Mouse (Mus musculus): ENCODE measurements around the gene Il1r1. TPM values are rescaled to one million over a fixed set of nuclear protein-coding genes. Genes with fewer than 3 reads are reported as not detected.

Gene Il1r1
- total and polyA plus RNA-seq, 2 experiments from 2014 or later: 0.49 to 0.71 TPM

DNA sequence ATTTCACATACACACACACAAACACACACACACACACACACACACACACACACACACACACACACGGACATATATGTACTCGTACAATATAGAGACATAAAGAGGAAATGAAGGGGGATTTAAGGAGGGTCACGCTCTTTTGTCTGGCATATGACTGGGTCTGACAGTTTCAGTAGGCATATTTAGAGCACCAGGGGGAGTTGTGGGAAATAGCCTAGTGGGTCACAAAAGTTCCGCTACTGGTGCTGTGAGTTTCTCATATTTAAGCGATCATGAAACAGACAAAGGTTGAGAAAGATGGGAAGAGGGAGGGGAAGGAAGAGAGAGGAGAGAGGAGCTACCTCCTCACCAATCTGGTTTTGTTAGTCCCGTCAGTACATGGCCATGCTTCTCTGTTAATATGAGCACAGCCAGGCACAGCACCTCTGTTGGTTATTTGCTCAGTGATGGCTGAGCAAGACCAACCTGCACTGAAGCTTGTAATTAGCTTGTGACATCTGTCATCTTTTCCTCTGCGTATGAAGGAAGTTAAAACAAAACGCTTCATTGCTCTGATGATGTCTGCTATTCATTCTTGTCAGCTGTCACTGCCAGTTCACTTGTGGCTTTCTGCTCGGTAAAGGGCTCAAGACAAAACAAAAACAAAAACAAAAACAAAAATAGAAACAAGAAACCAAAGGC is 37.7 kb downstream of the Il1r1 start:
- Histone ChIP-seq H3K27me3 (ENCODE audit: insufficient read depth, low read length) (no peaks in the 10 kb centered on the region), H3K9me3 (ENCODE audit: low read length) (no peaks in the 10 kb centered on the region), H3K9ac (replicated peaks; ENCODE audit: low read length, poor library complexity, severe bottlenecking) (no peak overlapping the region), H3K36me3 (ENCODE audit: insufficient read depth, low read length) (no peaks in the 10 kb centered on the region), H3K4me1 (ENCODE audit: insufficient read depth, low read length) (peaks cover 6% of the 10 kb centered on the region; the same call in 1 of the 2 replicates), H3K4me3 (ENCODE audit: low read depth, low read length) (no peak overlapping the region), H3K27ac (ENCODE audit: low read depth, low read length) (no peak overlapping the region), H3K4me2 (ENCODE audit: low read depth, low read length, poor library complexity, severe bottlenecking) (no peak overlapping the region)
- DNase-seq (ENCODE audit: low spot score) (peak; percentile 55), ATAC-seq (ENCODE audit: low FRiP score) (no peak)
- WGBS: 85% methylated on average over 9 of the region's 9 CpGs
- TF ChIP-seq CTCF (IDR thresholded peaks at IDR 0.05): no peak

DNA sequence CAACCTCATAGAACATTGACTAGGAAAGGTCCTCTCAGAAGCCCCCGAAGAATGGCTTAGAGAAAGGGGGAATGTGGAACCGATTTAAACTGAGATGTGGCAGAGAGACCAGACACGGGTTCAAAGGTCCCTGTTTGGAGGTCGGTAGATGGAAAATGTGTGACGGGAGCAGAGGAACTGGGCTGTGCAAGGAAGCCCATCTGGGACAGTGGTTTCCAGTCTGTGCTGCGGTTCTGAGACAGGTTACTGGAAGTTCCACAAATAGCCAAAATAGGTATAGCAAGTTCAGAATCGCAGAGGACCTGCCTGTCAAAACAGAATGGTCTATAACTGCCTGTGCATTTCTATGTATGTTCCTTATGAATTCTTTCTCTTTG is 38.2 kb downstream of the Il1r1 start:
- DNase-seq (ENCODE audit: low spot score): no peak
- no peak for TF ChIP-seq CTCF (IDR thresholded peaks at IDR 0.05)
- Histone ChIP-seq H3K4me2 (ENCODE audit: low read depth, low read length, poor library complexity, severe bottlenecking) (no peak overlapping the region), H3K4me3 (ENCODE audit: low read depth, low read length) (no peak overlapping the region), H3K36me3 (ENCODE audit: insufficient read depth, low read length) (no peaks in the 10 kb centered on the region), H3K27ac (ENCODE audit: low read depth, low read length) (no peak overlapping the region), H3K4me1 (ENCODE audit: insufficient read depth, low read length) (peaks cover 6% of the 10 kb centered on the region; the same call in 1 of the 2 replicates), H3K27me3 (ENCODE audit: insufficient read depth, low read length) (no peaks in the 10 kb centered on the region), H3K9ac (replicated peaks; ENCODE audit: low read length, poor library complexity, severe bottlenecking) (no peak overlapping the region), H3K9me3 (ENCODE audit: low read length) (no peaks in the 10 kb centered on the region)
- ATAC-seq (ENCODE audit: low FRiP score): no peak
- WGBS: 86% methylated on average over 7 of the region's 7 CpGs

DNA sequence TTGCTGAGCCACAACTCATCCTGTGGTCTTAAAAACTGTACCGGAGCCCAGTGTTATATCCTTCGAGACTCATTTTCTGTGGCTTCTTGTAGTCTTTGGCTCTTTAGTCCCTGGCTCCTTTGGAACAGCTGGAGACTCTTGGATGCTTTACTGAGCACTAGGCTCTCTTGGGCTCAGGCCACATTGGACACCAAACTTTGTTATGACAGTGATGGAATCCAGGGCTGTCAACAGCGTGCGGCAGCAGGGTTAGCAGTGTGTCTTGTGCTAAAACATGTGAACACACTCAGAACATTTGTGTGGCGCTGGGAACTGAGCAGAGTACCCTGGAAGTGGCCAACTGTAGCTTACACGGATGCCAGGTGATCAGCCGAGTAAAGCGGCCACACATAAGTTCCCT is 38.8 kb downstream of the Il1r1 start:
- Histone ChIP-seq H3K4me1 (ENCODE audit: insufficient read depth, low read length) (peaks cover 6% of the 10 kb centered on the region; the same call in 1 of the 2 replicates), H3K27ac (ENCODE audit: low read depth, low read length) (no peak overlapping the region), H3K4me3 (ENCODE audit: low read depth, low read length) (no peak overlapping the region), H3K9ac (replicated peaks; ENCODE audit: low read length, poor library complexity, severe bottlenecking) (no peak overlapping the region), H3K27me3 (ENCODE audit: insufficient read depth, low read length) (no peaks in the 10 kb centered on the region), H3K36me3 (ENCODE audit: insufficient read depth, low read length) (no peaks in the 10 kb centered on the region), H3K9me3 (ENCODE audit: low read length) (no peaks in the 10 kb centered on the region), H3K4me2 (ENCODE audit: low read depth, low read length, poor library complexity, severe bottlenecking) (no peak overlapping the region)
- DNase-seq (ENCODE audit: low spot score) (no peak), ATAC-seq (ENCODE audit: low FRiP score) (no peak)
- TF ChIP-seq CTCF (IDR thresholded peaks at IDR 0.05): no peak
- WGBS: 95% methylated on average over 8 of the region's 8 CpGs

DNA sequence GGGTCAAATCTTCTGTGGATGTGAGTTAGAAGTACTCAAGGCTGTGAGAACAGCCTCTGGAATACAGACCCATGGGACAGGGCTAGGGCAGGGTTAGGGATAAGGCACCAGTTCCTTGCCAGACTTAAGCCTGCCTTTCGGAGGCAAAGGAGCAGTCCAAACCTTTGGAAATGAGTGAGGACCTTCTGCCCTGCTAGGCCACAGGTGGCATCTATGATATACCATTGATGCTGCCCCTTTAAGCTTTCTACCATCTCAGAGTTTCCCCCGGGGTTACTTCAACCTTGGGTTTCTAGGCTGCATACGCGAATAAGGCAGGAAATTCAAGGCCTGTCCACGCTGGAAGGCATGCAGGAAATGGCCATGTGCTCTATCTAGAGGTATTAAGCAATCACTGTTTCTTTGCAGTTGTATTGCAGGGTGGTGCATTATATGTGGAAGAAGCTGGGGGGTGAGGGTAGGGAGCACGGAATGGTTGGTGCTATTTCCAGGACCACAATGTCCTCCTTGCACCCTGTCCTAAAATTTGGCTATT is 40.5 kb downstream of the Il1r1 start:
- no peak overlapping the region for H3K9ac ChIP-seq (replicated peaks; ENCODE audit: low read length, poor library complexity, severe bottlenecking)
- ATAC-seq (ENCODE audit: low FRiP score) (no peak), DNase-seq (ENCODE audit: low spot score) (no peak)
- 86% methylated on average over 6 of the region's 6 CpGs for WGBS
- no peaks in the 10 kb centered on the region for H3K9me3 ChIP-seq (ENCODE audit: low read length)
- no peak overlapping the region for H3K27ac ChIP-seq (ENCODE audit: low read depth, low read length)
- H3K4me2 ChIP-seq (ENCODE audit: low read depth, low read length, poor library complexity, severe bottlenecking): no peak overlapping the region
- no peaks in the 10 kb centered on the region for H3K27me3 ChIP-seq (ENCODE audit: insufficient read depth, low read length)
- H3K4me3 ChIP-seq (ENCODE audit: low read depth, low read length): no peak overlapping the region
- H3K4me1 ChIP-seq (ENCODE audit: insufficient read depth, low read length): peaks cover 6% of the 10 kb centered on the region; the same call in 1 of the 2 replicates
- H3K36me3 ChIP-seq (ENCODE audit: insufficient read depth, low read length): no peaks in the 10 kb centered on the region
- TF ChIP-seq CTCF (IDR thresholded peaks at IDR 0.05): no peak

DNA sequence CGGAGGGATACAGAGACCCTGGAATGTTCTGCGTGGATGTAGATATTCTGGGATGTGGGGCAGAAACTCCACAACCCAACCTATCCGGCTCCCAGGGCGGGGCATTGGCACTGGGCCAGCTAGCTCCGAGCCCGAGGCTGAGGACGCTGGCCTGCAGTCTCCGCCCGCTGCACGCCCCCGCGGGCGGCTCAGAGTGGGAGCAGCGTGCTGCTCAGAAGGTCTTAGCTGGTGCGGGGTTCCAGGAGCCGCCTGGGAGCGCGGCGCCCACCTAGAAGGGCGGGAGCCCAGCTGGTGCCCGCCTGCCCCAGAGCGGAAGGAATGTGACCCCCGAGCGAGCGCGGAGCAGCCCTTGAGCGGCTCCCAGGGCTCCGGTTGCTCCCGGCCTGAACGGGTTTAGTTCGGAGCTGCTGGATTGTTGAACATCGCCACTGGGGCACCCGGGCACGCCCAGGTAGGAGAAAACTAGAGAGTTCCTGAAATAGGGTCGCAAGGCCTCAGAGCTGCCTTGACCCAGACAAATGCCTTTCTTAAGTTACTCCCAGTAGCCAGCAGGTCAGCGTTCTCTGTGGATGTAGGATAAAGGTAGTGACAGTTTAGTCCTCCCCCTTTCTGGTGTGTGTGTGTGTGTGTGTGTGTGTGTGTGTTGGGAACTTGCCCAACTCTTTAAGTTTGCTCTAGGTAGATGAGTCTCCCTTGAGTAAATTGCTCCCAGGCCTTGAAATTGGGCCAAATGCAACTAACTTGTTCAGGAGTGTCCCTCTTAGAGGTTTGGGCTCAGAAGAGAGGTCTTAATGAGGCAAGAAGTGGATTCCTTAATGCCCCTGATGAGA is 41.8 kb downstream of the Il1r1 start:
- Histone ChIP-seq H3K36me3 (ENCODE audit: insufficient read depth, low read length) (no peaks in the 10 kb centered on the region), H3K4me3 (ENCODE audit: low read depth, low read length) (peak overlapping the region; percentile 48), H3K9me3 (ENCODE audit: low read length) (no peaks in the 10 kb centered on the region), H3K27ac (ENCODE audit: low read depth, low read length) (no peak overlapping the region), H3K4me2 (ENCODE audit: low read depth, low read length, poor library complexity, severe bottlenecking) (peak overlapping the region; percentile 79), H3K27me3 (ENCODE audit: insufficient read depth, low read length) (no peaks in the 10 kb centered on the region), H3K4me1 (ENCODE audit: insufficient read depth, low read length) (peaks cover 6% of the 10 kb centered on the region; the same call in 1 of the 2 replicates), H3K9ac (replicated peaks; ENCODE audit: low read length, poor library complexity, severe bottlenecking) (peak overlapping the region; percentile 54)
- DNase-seq (ENCODE audit: low spot score) (peak; percentile 54), ATAC-seq (ENCODE audit: low FRiP score) (peak; percentile 57)
- TF ChIP-seq CTCF (IDR thresholded peaks at IDR 0.05): no peak
- 3% methylated on average over 36 of the region's 36 CpGs for WGBS

DNA sequence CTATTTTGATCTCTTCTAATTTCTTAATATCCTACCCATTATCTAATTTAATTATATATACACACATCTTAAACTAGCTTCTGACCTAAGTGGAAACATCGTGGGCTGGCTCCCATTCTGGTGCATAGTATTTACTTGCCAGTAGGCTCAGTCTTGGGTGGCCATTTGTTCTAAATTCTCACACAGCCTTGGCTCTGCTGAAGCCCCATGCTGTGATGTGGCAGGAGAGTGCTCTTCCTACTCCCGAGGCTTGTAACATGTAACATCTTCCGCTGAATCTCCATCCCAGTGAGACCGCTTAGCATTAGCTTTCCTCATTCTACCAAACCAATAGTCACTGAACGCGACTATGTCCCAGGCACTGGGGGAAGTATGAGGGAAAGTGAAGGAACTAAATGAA is 43.0 kb downstream of the Il1r1 start:
- 87% methylated on average over 6 of the region's 6 CpGs for WGBS
- H3K9ac ChIP-seq (replicated peaks; ENCODE audit: low read length, poor library complexity, severe bottlenecking): no peak overlapping the region
- H3K4me1 ChIP-seq (ENCODE audit: insufficient read depth, low read length): peaks cover 6% of the 10 kb centered on the region; the same call in 1 of the 2 replicates
- H3K4me2 ChIP-seq (ENCODE audit: low read depth, low read length, poor library complexity, severe bottlenecking): no peak overlapping the region
- no peaks in the 10 kb centered on the region for H3K9me3 ChIP-seq (ENCODE audit: low read length)
- H3K36me3 ChIP-seq (ENCODE audit: insufficient read depth, low read length): no peaks in the 10 kb centered on the region
- H3K4me3 ChIP-seq (ENCODE audit: low read depth, low read length): no peak overlapping the region
- no peaks in the 10 kb centered on the region for H3K27me3 ChIP-seq (ENCODE audit: insufficient read depth, low read length)
- ATAC-seq (ENCODE audit: low FRiP score) (no peak), DNase-seq (ENCODE audit: low spot score) (no peak)
- no peak overlapping the region for H3K27ac ChIP-seq (ENCODE audit: low read depth, low read length)
- no peak for TF ChIP-seq CTCF (IDR thresholded peaks at IDR 0.05)

Data from midbrain, postnatal 0 days (tissue).